Mouse (Mus musculus): ENCODE measurements at regions not wholly inside any gene's neighbourhood (a gene's known extent, or its start where the extent isn't known, plus 50 kb on each side); places are given as distances from the start of the nearest gene placed in this dataset.

GRCm38 (mm10) chr4:127517539-127517938 lies 159.6 kb upstream of the Gjb5 start:
- Histone ChIP-seq H3K4me1 (ENCODE audit: control insufficient read depth, insufficient read depth, low read length) (no peaks in the 10 kb centered on the region), H3K9me3 (replicated peaks; ENCODE audit: control insufficient read depth, insufficient read depth, low read length, poor library complexity, severe bottlenecking) (no peaks in the 10 kb centered on the region; the same call in 1 of the 2 replicates), H3K27ac (ENCODE audit: insufficient read depth, low read length) (no peak overlapping the region), H3K36me3 (ENCODE audit: control insufficient read depth, insufficient read depth, low read length, poor library complexity, severe bottlenecking) (no peaks in the 10 kb centered on the region), H3K4me3 (ENCODE audit: low read depth, low read length) (no peak overlapping the region), H3K9ac (ENCODE audit: low read depth, poor library complexity, severe bottlenecking) (no peak overlapping the region), H3K27me3 (ENCODE audit: control insufficient read depth, insufficient read depth, low read length, poor library complexity, severe bottlenecking) (no peaks in the 10 kb centered on the region)
- TF ChIP-seq EP300 (IDR thresholded peaks at IDR 0.05; ENCODE audit: insufficient read depth, low read depth, low read length) (no peak), CTCF (IDR thresholded peaks at IDR 0.05; ENCODE audit: low read depth, low read length) (no peak), POLR2A (IDR thresholded peaks at IDR 0.05; ENCODE audit: insufficient read depth, low read length) (no peak)

GRCm38 (mm10) chr4:127509936-127510335 lies 152.0 kb upstream of the Gjb5 start:
- H3K4me3 ChIP-seq (ENCODE audit: low read depth, low read length), result no peak overlapping the region
- H3K36me3 ChIP-seq (ENCODE audit: control insufficient read depth, insufficient read depth, low read length, poor library complexity, severe bottlenecking), result no peaks in the 10 kb centered on the region
- TF ChIP-seq POLR2A (IDR thresholded peaks at IDR 0.05; ENCODE audit: insufficient read depth, low read length) (no peak), CTCF (IDR thresholded peaks at IDR 0.05; ENCODE audit: low read depth, low read length) (no peak), EP300 (IDR thresholded peaks at IDR 0.05; ENCODE audit: insufficient read depth, low read depth, low read length) (no peak)

GRCm38 (mm10) chr4:127502621-127503020 lies 144.6 kb upstream of the Gjb5 start:
- no peaks in the 10 kb centered on the region for H3K27me3 ChIP-seq (ENCODE audit: control insufficient read depth, insufficient read depth, low read length, poor library complexity, severe bottlenecking)
- H3K4me3 ChIP-seq (ENCODE audit: low read depth, low read length), result no peak overlapping the region
- no peak overlapping the region for H3K9ac ChIP-seq (ENCODE audit: low read depth, poor library complexity, severe bottlenecking)
- no peak overlapping the region for H3K27ac ChIP-seq (ENCODE audit: insufficient read depth, low read length)
- no peaks in the 10 kb centered on the region for H3K4me1 ChIP-seq (ENCODE audit: control insufficient read depth, insufficient read depth, low read length)
- no peaks in the 10 kb centered on the region for H3K9me3 ChIP-seq (replicated peaks; ENCODE audit: control insufficient read depth, insufficient read depth, low read length, poor library complexity, severe bottlenecking)
- H3K36me3 ChIP-seq (ENCODE audit: control insufficient read depth, insufficient read depth, low read length, poor library complexity, severe bottlenecking), result no peaks in the 10 kb centered on the region
- TF ChIP-seq EP300 (IDR thresholded peaks at IDR 0.05; ENCODE audit: insufficient read depth, low read depth, low read length) (no peak), POLR2A (IDR thresholded peaks at IDR 0.05; ENCODE audit: insufficient read depth, low read length) (no peak), CTCF (IDR thresholded peaks at IDR 0.05; ENCODE audit: low read depth, low read length) (no peak)

More at GRCm38 (mm10) chr4:127509936-127510335, 152.0 kb upstream of the Gjb5 start:
- Histone ChIP-seq H3K9ac (ENCODE audit: low read depth, poor library complexity, severe bottlenecking) (no peak overlapping the region), H3K27ac (ENCODE audit: insufficient read depth, low read length) (no peak overlapping the region), H3K9me3 (replicated peaks; ENCODE audit: control insufficient read depth, insufficient read depth, low read length, poor library complexity, severe bottlenecking) (no peaks in the 10 kb centered on the region), H3K27me3 (ENCODE audit: control insufficient read depth, insufficient read depth, low read length, poor library complexity, severe bottlenecking) (no peaks in the 10 kb centered on the region), H3K4me1 (ENCODE audit: control insufficient read depth, insufficient read depth, low read length) (no peaks in the 10 kb centered on the region)

- H3K4me3 ChIP-seq (ENCODE audit: low read depth, low read length), result no peak overlapping the region
- H3K27ac ChIP-seq (ENCODE audit: insufficient read depth, low read length), result no peak overlapping the region
- H3K4me1 ChIP-seq (ENCODE audit: control insufficient read depth, insufficient read depth, low read length), result no peaks in the 10 kb centered on the region
- no peaks in the 10 kb centered on the region for H3K36me3 ChIP-seq (ENCODE audit: control insufficient read depth, insufficient read depth, low read length, poor library complexity, severe bottlenecking)
- H3K9ac ChIP-seq (ENCODE audit: low read depth, poor library complexity, severe bottlenecking), result no peak overlapping the region
- H3K9me3 ChIP-seq (replicated peaks; ENCODE audit: control insufficient read depth, insufficient read depth, low read length, poor library complexity, severe bottlenecking), result no peaks in the 10 kb centered on the region
- no peaks in the 10 kb centered on the region for H3K27me3 ChIP-seq (ENCODE audit: control insufficient read depth, insufficient read depth, low read length, poor library complexity, severe bottlenecking)
- TF ChIP-seq POLR2A (IDR thresholded peaks at IDR 0.05; ENCODE audit: insufficient read depth, low read length) (no peak), EP300 (IDR thresholded peaks at IDR 0.05; ENCODE audit: insufficient read depth, low read depth, low read length) (no peak), CTCF (IDR thresholded peaks at IDR 0.05; ENCODE audit: low read depth, low read length) (no peak)
Observed at GRCm38 (mm10) chr4:127501881-127502280, 143.9 kb upstream of the Gjb5 start.

- no peaks in the 10 kb centered on the region for H3K4me1 ChIP-seq (ENCODE audit: control insufficient read depth, insufficient read depth, low read length)
- no peaks in the 10 kb centered on the region for H3K9me3 ChIP-seq (replicated peaks; ENCODE audit: control insufficient read depth, insufficient read depth, low read length, poor library complexity, severe bottlenecking)
- no peak overlapping the region for H3K9ac ChIP-seq (ENCODE audit: low read depth, poor library complexity, severe bottlenecking)
- H3K27ac ChIP-seq (ENCODE audit: insufficient read depth, low read length), result no peak overlapping the region
- no peaks in the 10 kb centered on the region for H3K36me3 ChIP-seq (ENCODE audit: control insufficient read depth, insufficient read depth, low read length, poor library complexity, severe bottlenecking)
- no peak overlapping the region for H3K4me3 ChIP-seq (ENCODE audit: low read depth, low read length)
- H3K27me3 ChIP-seq (ENCODE audit: control insufficient read depth, insufficient read depth, low read length, poor library complexity, severe bottlenecking), result no peaks in the 10 kb centered on the region
- no peak for TF ChIP-seq EP300 (IDR thresholded peaks at IDR 0.05; ENCODE audit: insufficient read depth, low read depth, low read length)
- TF ChIP-seq CTCF (IDR thresholded peaks at IDR 0.05; ENCODE audit: low read depth, low read length), result no peak
- no peak for TF ChIP-seq POLR2A (IDR thresholded peaks at IDR 0.05; ENCODE audit: insufficient read depth, low read length)
Observed at GRCm38 (mm10) chr4:127487016-127487780, 129.2 kb upstream of the Gjb5 start.

- no peaks in the 10 kb centered on the region for H3K27me3 ChIP-seq (ENCODE audit: control insufficient read depth, insufficient read depth, low read length, poor library complexity, severe bottlenecking)
- TF ChIP-seq POLR2A (IDR thresholded peaks at IDR 0.05; ENCODE audit: insufficient read depth, low read length) (no peak), EP300 (IDR thresholded peaks at IDR 0.05; ENCODE audit: insufficient read depth, low read depth, low read length) (no peak), CTCF (IDR thresholded peaks at IDR 0.05; ENCODE audit: low read depth, low read length) (no peak)
- no peak overlapping the region for H3K9ac ChIP-seq (ENCODE audit: low read depth, poor library complexity, severe bottlenecking)
- H3K4me3 ChIP-seq (ENCODE audit: low read depth, low read length), result no peak overlapping the region
- H3K4me1 ChIP-seq (ENCODE audit: control insufficient read depth, insufficient read depth, low read length), result no peaks in the 10 kb centered on the region
- H3K9me3 ChIP-seq (replicated peaks; ENCODE audit: control insufficient read depth, insufficient read depth, low read length, poor library complexity, severe bottlenecking), result no peaks in the 10 kb centered on the region
- no peaks in the 10 kb centered on the region for H3K36me3 ChIP-seq (ENCODE audit: control insufficient read depth, insufficient read depth, low read length, poor library complexity, severe bottlenecking)
- H3K27ac ChIP-seq (ENCODE audit: insufficient read depth, low read length), result no peak overlapping the region
Observed at GRCm38 (mm10) chr4:127485238-127485637, 127.3 kb upstream of the Gjb5 start.
